Comparison of ENCODE assay signal across 28 mouse cellular contexts in the genomic region with DNA sequence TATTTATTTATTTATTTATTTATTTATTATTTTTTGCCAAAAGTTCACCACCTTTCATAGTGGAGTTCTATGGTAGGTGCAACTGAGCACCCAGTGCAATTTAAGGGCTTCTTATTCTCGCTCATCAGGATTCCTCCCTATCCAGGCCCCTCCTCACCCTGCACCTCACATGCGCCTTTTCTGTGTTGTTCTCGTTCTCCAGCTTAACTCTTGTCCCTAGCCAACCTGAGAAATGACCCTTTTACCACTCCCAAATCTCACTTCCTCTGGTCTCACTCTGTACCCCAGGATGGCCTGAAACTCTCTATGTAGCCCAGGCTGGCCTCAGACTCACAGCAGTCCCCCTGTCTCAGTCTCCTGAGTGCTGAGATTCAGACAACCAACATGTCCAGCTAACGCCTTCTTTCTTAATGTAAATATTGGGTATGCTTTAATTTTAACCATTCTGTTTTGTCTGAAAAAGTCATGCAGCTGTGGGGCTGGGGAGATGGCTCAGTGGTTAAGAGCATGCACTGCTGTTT. TPM values are rescaled to one million over a fixed set of nuclear protein-coding genes. Genes with fewer than 3 reads are reported as not detected.
"Had no signal": no experiment of that assay in that cellular context is flagged by ENCODE, and none has a peak within 500 bp of the region (broad histone marks: within the 10 kb centered on the region; RNA-seq: fewer than 3 reads in every experiment).

No protein-coding gene starts in this region.

- H3K27me3 ChIP-seq: intestine, embryonic 15.5 days; midbrain, embryonic 12.5 days; midbrain, embryonic 15.5 days; neural tube, embryonic 13.5 days; stomach, embryonic 15.5 days had no signal

- H3K9me3 ChIP-seq: intestine, embryonic 15.5 days; kidney, embryonic 15.5 days; liver, embryonic 13.5 days; megakaryocyte, embryonic 14.5 days; midbrain, embryonic 12.5 days; midbrain, embryonic 15.5 days; neural tube, embryonic 13.5 days; stomach, embryonic 15.5 days had no signal

- DNase-seq: kidney, adult 11 months; kidney, adult 8-10 months; kidney, postnatal 10 days; kidney, postnatal 36 days; layer of hippocampus, postnatal 36 days; liver, embryonic 13.5 days; lung, embryonic 14.5 days; retina, postnatal 1 day; right cerebral cortex, postnatal 25 days; thymus, postnatal 36 days had no signal

- H3K4me1 ChIP-seq: intestine, embryonic 15.5 days; kidney, embryonic 15.5 days; liver, embryonic 13.5 days; midbrain, embryonic 12.5 days; stomach, embryonic 15.5 days had no signal

- H3K4me2 ChIP-seq: kidney, embryonic 15.5 days; liver, embryonic 13.5 days; lung, embryonic 14.5 days; midbrain, embryonic 12.5 days; midbrain, embryonic 15.5 days; neural tube, embryonic 13.5 days; stomach, embryonic 15.5 days had no signal

- H3K9ac ChIP-seq: intestine, embryonic 15.5 days; kidney, embryonic 15.5 days; liver, embryonic 13.5 days; lung, embryonic 14.5 days; midbrain, embryonic 12.5 days; midbrain, embryonic 15.5 days; neural tube, embryonic 13.5 days; stomach, embryonic 15.5 days had no signal

- H3K36me3 ChIP-seq: intestine, embryonic 15.5 days; kidney, embryonic 15.5 days; liver, embryonic 13.5 days; midbrain, embryonic 12.5 days; midbrain, embryonic 15.5 days; neural tube, embryonic 13.5 days; stomach, embryonic 15.5 days had no signal

- H3K27ac ChIP-seq: intestine, embryonic 15.5 days; kidney, embryonic 15.5 days; left cerebral cortex, adult 2 months; liver, embryonic 13.5 days; midbrain, embryonic 12.5 days; midbrain, embryonic 15.5 days; neural tube, embryonic 13.5 days; stomach, embryonic 15.5 days had no signal

- H3K4me3 ChIP-seq: intestine, embryonic 15.5 days; kidney, embryonic 15.5 days; left cerebral cortex, adult 2 months; liver, embryonic 13.5 days; megakaryocyte, embryonic 14.5 days; midbrain, embryonic 12.5 days; midbrain, embryonic 15.5 days; myocyte; neural tube, embryonic 13.5 days; stomach, embryonic 15.5 days had no signal

RNA-seq across cellular contexts. Expression of a gene that starts 3.9 kb away (rescaled TPM):
- polyA plus RNA-seq: myocyte had no signal

RNA-seq across cellular contexts. Expression of a gene that starts 14.1 kb away (rescaled TPM):
- polyA plus RNA-seq: limb, embryonic 11.5 days; myocyte had no signal

RNA-seq across cellular contexts. Expression of a gene that starts 23.7 kb away (rescaled TPM):
- total RNA-seq: layer of hippocampus, adult 8-10 months; layer of hippocampus, postnatal 10 days; layer of hippocampus, postnatal 36 days; left cerebral cortex, adult 2 months; left cerebral cortex, postnatal 10 days; left cerebral cortex, postnatal 36 days had no signal
- polyA plus RNA-seq: intestine, embryonic 15.5 days; kidney, embryonic 15.5 days; limb, embryonic 14.5 days; liver, embryonic 13.5 days; liver, embryonic 16.5 days; lung, embryonic 14.5 days; lung, postnatal 0 days; midbrain, embryonic 12.5 days; myocyte; stomach, embryonic 15.5 days had no signal

RNA-seq across cellular contexts. Expression of a gene that starts 44.2 kb away (rescaled TPM):
- polyA plus RNA-seq: myocyte had no signal

RNA-seq across cellular contexts. Expression of a gene that starts 52.9 kb away (rescaled TPM):
- polyA plus RNA-seq: limb, embryonic 11.5 days; liver, adult 2 months; lung, postnatal 0 days; midbrain, embryonic 15.5 days; myocyte; neural tube, embryonic 13.5 days had no signal
